Comparison of ENCODE assay signal across 8 mouse cellular contexts in genomic region chr17:24243311-24243969, GRCm38 (mm10). TPM values are rescaled to one million over a fixed set of nuclear protein-coding genes. Genes with fewer than 3 reads are reported as not detected.
DNase-seq lines count a peak whose midpoint lies in the region; ATAC-seq and TF ChIP-seq lines count a peak whose summit lies in the region.
"Had no signal": no experiment of that assay in that cellular context is flagged by ENCODE, and none has a peak within 500 bp of the region (broad histone marks: within the 10 kb centered on the region; RNA-seq: fewer than 3 reads in every experiment).

No protein-coding gene starts in this region.

- DNase-seq in left cerebral cortex, adult 2 months (ENCODE audit: extremely low spot score in 1 of 2, low spot score in 2 of 2) = no peak
- no peak for DNase-seq in left cerebral cortex, adult 9 months (ENCODE audit: low spot score in 2 of 2)
- DNase-seq in MEL (ENCODE audit: low read depth, low spot score) = peak; percentile 59
- DNase-seq in brain, embryonic 14.5 days (ENCODE audit: low read depth) = peak; percentile 14
- DNase-seq in lung, postnatal 14 days = peak; percentile 43
- no peak for DNase-seq in left cerebral cortex, postnatal 36 days (ENCODE audit: low spot score in 2 of 2)

- H3K79me2 ChIP-seq in MEL (ENCODE audit: control insufficient read depth, insufficient read depth, low read length, poor library complexity) = peaks cover 2% of the 10 kb centered on the region; the same call in 1 of the 2 replicates

- ATAC-seq in granulocyte monocyte progenitor cell, adult 5-6 weeks (replicated peaks; ENCODE audit: poor library complexity, severe bottlenecking) = no peak

- H3K36me3 ChIP-seq in MEL (ENCODE audit: control insufficient read depth in 1 of 2, insufficient read depth in 2 of 2, low read length in 2 of 2) = peaks cover 0 to 28% of the 10 kb centered on the region in 2 experiments; a peak in 2 of 4 replicates

- TF ChIP-seq EP300 in MEL (IDR thresholded peaks at IDR 0.05; ENCODE audit: low read depth in 1 of 2, low read length in 2 of 2) = no peak

- H3K27me3 ChIP-seq in MEL (ENCODE audit: control insufficient read depth in 1 of 2, insufficient read depth in 2 of 2, low read length in 2 of 2) = no peaks in the 10 kb centered on the region
- H3K27me3 ChIP-seq: embryonic facial prominence, embryonic 13.5 days had no signal

- TF ChIP-seq POLR2A in MEL (IDR thresholded peaks at IDR 0.05; ENCODE audit: control insufficient read depth in 1 of 2, insufficient read depth in 1 of 2, low read depth in 1 of 2, low read length in 2 of 2, poor library complexity in 1 of 2) = no peak
- TF ChIP-seq POLR2A in brain, embryonic 14.5 days (IDR thresholded peaks at IDR 0.05; ENCODE audit: borderline replicate concordance, extremely low read depth, insufficient read depth, insufficient read length, poor library complexity, severe bottlenecking) = no peak

- intact Hi-C loops in left cerebral cortex, adult 2 months (cut with DNase I) = no loop called here
- intact Hi-C loops in left cerebral cortex, postnatal 36 days (cut with DNase I) = no loop called here

- peak overlapping the region; percentile 58 for H3K27ac ChIP-seq in left cerebral cortex, adult 2 months
- H3K27ac ChIP-seq in MEL (ENCODE audit: control insufficient read depth, low read depth, low read length) = no peak overlapping the region
- H3K27ac ChIP-seq: embryonic facial prominence, embryonic 13.5 days had no signal

- H3K9ac ChIP-seq in MEL (ENCODE audit: control insufficient read depth, low read depth, low read length, poor library complexity, severe bottlenecking) = no peak overlapping the region
- H3K9ac ChIP-seq: embryonic facial prominence, embryonic 13.5 days had no signal

- no peak overlapping the region for H3K4me3 ChIP-seq in left cerebral cortex, adult 2 months
- H3K4me3 ChIP-seq in MEL (ENCODE audit: control insufficient read depth in 1 of 2, insufficient read depth in 1 of 2, low read depth in 2 of 2, low read length in 2 of 2) = no peak overlapping the region
- H3K4me3 ChIP-seq: embryonic facial prominence, embryonic 13.5 days had no signal

- no peaks in the 10 kb centered on the region for H3K4me1 ChIP-seq in MEL (ENCODE audit: control insufficient read depth in 1 of 2, insufficient read depth in 2 of 2, low read length in 2 of 2)
- H3K4me1 ChIP-seq: embryonic facial prominence, embryonic 13.5 days had no signal

- H3K9me3 ChIP-seq in MEL (replicated peaks; ENCODE audit: insufficient read depth, low read length) = no peaks in the 10 kb centered on the region
- H3K9me3 ChIP-seq: embryonic facial prominence, embryonic 13.5 days had no signal

- TF ChIP-seq CTCF in left cerebral cortex, adult 2 months (IDR thresholded peaks at IDR 0.05) = peak; percentile 60
- peak; percentile 30 to 45 (median 45); a peak in 5 of 6 replicates for TF ChIP-seq CTCF in MEL (IDR thresholded peaks at IDR 0.05 in 2 of 3, conservative IDR thresholded peaks at IDR 0.05 in 1 of 3; ENCODE audit: control insufficient read depth in 1 of 3, insufficient read depth in 1 of 3, low read depth in 2 of 3, low read length in 3 of 3, poor library complexity in 1 of 3, severe bottlenecking in 1 of 3)
- peak; percentile 57; the same call in 1 of the 2 replicates for TF ChIP-seq CTCF in brain, embryonic 14.5 days (IDR thresholded peaks at IDR 0.05; ENCODE audit: borderline replicate concordance, extremely low read depth, insufficient read depth, insufficient read length)

- peak; percentile 33 for TF ChIP-seq RAD21 in MEL (IDR thresholded peaks at IDR 0.05; ENCODE audit: low read depth, low read length)

TF ChIP-seq in MEL, 35 proteins besides CTCF, POLR2A, EP300 and RAD21:
- TF ChIP-seq HCFC1 (IDR thresholded peaks at IDR 0.05; ENCODE audit: low read depth, low read length) (no peak), USF2 (IDR thresholded peaks at IDR 0.05; ENCODE audit: borderline replicate concordance in 1 of 2, insufficient read depth in 1 of 2, low read depth in 1 of 2, low read length in 2 of 2) (no peak), MXI1 (IDR thresholded peaks at IDR 0.05; ENCODE audit: low read depth, low read length) (no peak), E2F4 (IDR thresholded peaks at IDR 0.05; ENCODE audit: borderline replicate concordance, low read depth, low read length) (no peak), ZNF384 (IDR thresholded peaks at IDR 0.05; ENCODE audit: low read depth, low read length) (no peak), MYC (IDR thresholded peaks at IDR 0.05; ENCODE audit: low read depth, low read length) (no peak), SIN3A (IDR thresholded peaks at IDR 0.05; ENCODE audit: low read length) (no peak), MAX (IDR thresholded peaks at IDR 0.05; ENCODE audit: low read length) (no peak), ZC3H11A (IDR thresholded peaks at IDR 0.05; ENCODE audit: low read depth, low read length) (no peak), UBTF (IDR thresholded peaks at IDR 0.05; ENCODE audit: borderline replicate concordance, insufficient read depth, low read depth, low read length) (no peak), MAFK (IDR thresholded peaks at IDR 0.05; ENCODE audit: borderline replicate concordance, low read depth, low read length) (no peak), CHD1 (IDR thresholded peaks at IDR 0.05; ENCODE audit: low read depth, low read length) (no peak), MEF2A (IDR thresholded peaks at IDR 0.05; ENCODE audit: extremely low read depth, insufficient replicate concordance, low read depth, low read length, poor library complexity, severe bottlenecking) (no peak), GATA1 (IDR thresholded peaks at IDR 0.05; ENCODE audit: low read depth, low read length) (no peak), ZKSCAN1 (IDR thresholded peaks at IDR 0.05; ENCODE audit: low read depth, low read length) (no peak), NELFE (IDR thresholded peaks at IDR 0.05; ENCODE audit: low read depth, low read length) (no peak), POLR2AphosphoS5 (IDR thresholded peaks at IDR 0.05; ENCODE audit: borderline replicate concordance, low read depth, low read length) (no peak), SMC3 (IDR thresholded peaks at IDR 0.05; ENCODE audit: low read depth, low read length) (no peak)

RNA-seq across cellular contexts. Expression of gene Ccnf, which starts 7.8 kb away (rescaled TPM):
- total RNA-seq in left cerebral cortex, adult 2 months (2021) = 1 to 10 TPM; 7.9 to 8.8 TPM
- total RNA-seq in MEL (2012; rRNA removed) = 34.5 and 38.0 TPM in 2 replicates
- polyA plus RNA-seq in MEL (2012; ENCODE audit: insufficient read depth in 1 of 2, insufficient read length in 2 of 2, low read depth in 1 of 2, low replicate concordance in 2 of 2, missing spikeins in 1 of 2) = 10 to 100 TPM in 1 of 2 experiments, not detected in 1; 73.9 TPM
- polyA plus RNA-seq in brain, embryonic 14.5 days (2012; rRNA removed) = 16.2 and 21.6 TPM in 2 replicates
- total RNA-seq in granulocyte monocyte progenitor cell, adult 5-6 weeks (2014; fragmentation: Nextera tagmentation) = 6.1 and 18.3 TPM in 2 replicates
- 22.7 and 24.1 TPM in 2 replicates for total RNA-seq in granulocyte monocyte progenitor cell, adult 5-6 weeks (2017)
- 1 to 10 TPM; 4.9 to 5.4 TPM for total RNA-seq in left cerebral cortex, postnatal 36 days (2021)

RNA-seq across cellular contexts. Expression of gene Tedc2, which starts 22.8 kb away (rescaled TPM):
- 10 to 100 TPM; 10.8 to 11.0 TPM for total RNA-seq in left cerebral cortex, adult 2 months (2021)
- total RNA-seq in MEL (2012; rRNA removed) = 18.5 and 22.6 TPM in 2 replicates
- polyA plus RNA-seq in MEL (2012; ENCODE audit: insufficient read depth in 1 of 2, insufficient read length in 2 of 2, low read depth in 1 of 2, low replicate concordance in 2 of 2, missing spikeins in 1 of 2) = 10 to 100 TPM in 1 of 2 experiments, not detected in 1; 24.6 TPM
- 25.3 and 35.7 TPM in 2 replicates for polyA plus RNA-seq in brain, embryonic 14.5 days (2012; rRNA removed)
- 11.3 and 13.8 TPM in 2 replicates for total RNA-seq in granulocyte monocyte progenitor cell, adult 5-6 weeks (2014; fragmentation: Nextera tagmentation)
- total RNA-seq in granulocyte monocyte progenitor cell, adult 5-6 weeks (2017) = 17.0 and 19.5 TPM in 2 replicates
- total RNA-seq in left cerebral cortex, postnatal 36 days (2021) = 10 to 100 TPM in 1 of 2 experiments, 1 to 10 TPM in 1; 9.4 to 14.2 TPM

RNA-seq across cellular contexts. Expression of gene Ntn3, which starts 34.1 kb away (rescaled TPM):
- 10 to 100 TPM; 10.5 to 11.5 TPM for total RNA-seq in left cerebral cortex, adult 2 months (2021)
- 1.7 and 2.7 TPM in 2 replicates for total RNA-seq in MEL (2012; rRNA removed)
- 1 to 10 TPM in 1 of 2 experiments, not detected in 1; 2.5 TPM for polyA plus RNA-seq in MEL (2012; ENCODE audit: insufficient read depth in 1 of 2, insufficient read length in 2 of 2, low read depth in 1 of 2, low replicate concordance in 2 of 2, missing spikeins in 1 of 2)
- 8.0 and 10.2 TPM in 2 replicates for polyA plus RNA-seq in brain, embryonic 14.5 days (2012; rRNA removed)
- 0.11 TPM in 1 of 2 replicates, not detected in the other for total RNA-seq in granulocyte monocyte progenitor cell, adult 5-6 weeks (2014; fragmentation: Nextera tagmentation)
- 0.04 TPM in 1 of 2 replicates, not detected in the other for total RNA-seq in granulocyte monocyte progenitor cell, adult 5-6 weeks (2017)
- total RNA-seq in left cerebral cortex, postnatal 36 days (2021) = 10 to 100 TPM; 10.0 to 10.4 TPM

RNA-seq across cellular contexts. Expression of gene Tbc1d24, which starts 38.1 kb away (rescaled TPM):
- 10 to 100 TPM; 63.3 to 69.7 TPM for total RNA-seq in left cerebral cortex, adult 2 months (2021)
- 21.8 and 24.3 TPM in 2 replicates for total RNA-seq in MEL (2012; rRNA removed)
- 10 to 100 TPM; 27.3 to 34.2 TPM for polyA plus RNA-seq in MEL (2012; ENCODE audit: insufficient read depth in 1 of 2, insufficient read length in 2 of 2, low read depth in 1 of 2, low replicate concordance in 2 of 2, missing spikeins in 1 of 2)
- polyA plus RNA-seq in brain, embryonic 14.5 days (2012; rRNA removed) = 74.3 and 84.7 TPM in 2 replicates
- total RNA-seq in granulocyte monocyte progenitor cell, adult 5-6 weeks (2014; fragmentation: Nextera tagmentation) = 12.4 and 27.9 TPM in 2 replicates
- 4.8 and 6.4 TPM in 2 replicates for total RNA-seq in granulocyte monocyte progenitor cell, adult 5-6 weeks (2017)
- total RNA-seq in left cerebral cortex, postnatal 36 days (2021) = 10 to 100 TPM; 64.4 to 65.5 TPM

Comparison
In these comparisons a context has a peak if more than half of its experiments do, and no peak if none do; other contexts are left out.
1. DNase-seq: peak in MEL (single experiment), brain, embryonic 14.5 days (single experiment) and lung, postnatal 14 days (single experiment); none in left cerebral cortex, adult 2 months (0 of 2), left cerebral cortex, adult 9 months (0 of 2) and left cerebral cortex, postnatal 36 days (0 of 2).
2. Peak in every context shown above with its lines, with median percentiles within 50 percentile points of each other: CTCF ChIP-seq.